9 mouse cellular contexts compared by ENCODE assay signal in genomic region chr8:10402606-10403005, GRCm38 (mm10).
DNase-seq lines count a peak whose midpoint lies in the region; ATAC-seq lines count a peak whose summit lies in the region.
"Had no signal": no experiment of that assay in that cellular context is flagged by ENCODE, and none has a peak within 500 bp of the region (broad histone marks: within the 10 kb centered on the region; RNA-seq: fewer than 3 reads in every experiment).

No protein-coding gene starts in this region.

- no peak overlapping the region for H3K9ac ChIP-seq in midbrain, embryonic 11.5 days (ENCODE audit: low read length)
- H3K9ac ChIP-seq: heart, embryonic 13.5 days had no signal

- H3K9me3 ChIP-seq in midbrain, embryonic 11.5 days (ENCODE audit: control insufficient read depth, low read length), result no peaks in the 10 kb centered on the region
- no peaks in the 10 kb centered on the region for H3K9me3 ChIP-seq in midbrain, embryonic 10.5 days (replicated peaks)
- H3K9me3 ChIP-seq: heart, embryonic 13.5 days had no signal

- H3K27ac ChIP-seq in midbrain, embryonic 11.5 days (ENCODE audit: low read depth, low read length), result no peak overlapping the region
- H3K27ac ChIP-seq in midbrain, embryonic 10.5 days (replicated peaks), result no peak overlapping the region
- H3K27ac ChIP-seq: heart, embryonic 13.5 days had no signal

- H3K36me3 ChIP-seq in midbrain, embryonic 11.5 days (ENCODE audit: control insufficient read depth, insufficient read depth, low read length), result no peaks in the 10 kb centered on the region
- H3K36me3 ChIP-seq in midbrain, embryonic 10.5 days, result 0 out of 2 replicates have a peak, but pooled peaks cover 3% of the 10 kb centered on the region
- H3K36me3 ChIP-seq: heart, embryonic 13.5 days had no signal

- H3K4me1 ChIP-seq in midbrain, embryonic 11.5 days (ENCODE audit: control insufficient read depth, insufficient read depth, low read length), result no peaks in the 10 kb centered on the region
- H3K4me1 ChIP-seq in midbrain, embryonic 10.5 days, result no peaks in the 10 kb centered on the region

- 0 out of 2 replicates have a peak, but pooled peaks have one; percentile 9 for ATAC-seq in midbrain, embryonic 11.5 days (ENCODE audit: low FRiP score)
- ATAC-seq in megakaryocyte progenitor cell, adult 5-6 weeks (replicated peaks; ENCODE audit: poor library complexity), result peak; percentile 48

- H3K27me3 ChIP-seq in midbrain, embryonic 11.5 days (ENCODE audit: control insufficient read depth, insufficient read depth, low read length), result no peaks in the 10 kb centered on the region
- no peaks in the 10 kb centered on the region for H3K27me3 ChIP-seq in midbrain, embryonic 10.5 days (ENCODE audit: low read depth, poor library complexity, severe bottlenecking)
- H3K27me3 ChIP-seq: heart, embryonic 13.5 days had no signal

- H3K4me2 ChIP-seq in midbrain, embryonic 11.5 days, result no peak overlapping the region
- H3K4me2 ChIP-seq: heart, embryonic 13.5 days had no signal

- DNase-seq in adrenal gland, postnatal 10 days, result peak; percentile 54
- DNase-seq in adrenal gland, postnatal 25 days, result no peak
- DNase-seq in midbrain, embryonic 11.5 days (ENCODE audit: low spot score, missing footprints), result peak; percentile 95
- no peak for DNase-seq in midbrain, embryonic 10.5 days (ENCODE audit: low spot score)
- peak; percentile 79 to 92 for DNase-seq in cerebellum, postnatal 10 days
- DNase-seq in induced T-regulatory cell, adult 2 months (ENCODE audit: low read depth), result peak; percentile 74
- no peak for DNase-seq in T-cell, adult 2 months (ENCODE audit: low spot score)

- WGBS in midbrain, embryonic 11.5 days, result 21% methylated on average over 4 of the region's 4 CpGs
- WGBS in midbrain, embryonic 10.5 days, result 24% methylated on average over 4 of the region's 4 CpGs

- no peak overlapping the region for H3K4me3 ChIP-seq in midbrain, embryonic 11.5 days (ENCODE audit: low read depth, low read length)
- no peak overlapping the region for H3K4me3 ChIP-seq in midbrain, embryonic 10.5 days
- H3K4me3 ChIP-seq: heart, embryonic 13.5 days had no signal

Comparison
In these comparisons a context has a peak if more than half of its experiments do, and no peak if none do; other contexts are left out.
1. DNase-seq: peak in adrenal gland, postnatal 10 days (single experiment), midbrain, embryonic 11.5 days (single experiment), cerebellum, postnatal 10 days (2 of 2) and induced T-regulatory cell, adult 2 months (single experiment); none in adrenal gland, postnatal 25 days (single experiment), midbrain, embryonic 10.5 days (single experiment) and T-cell, adult 2 months (single experiment).